Mouse (Mus musculus): ENCODE measurements around the gene Prrg4. TPM values are rescaled to one million over a fixed set of nuclear protein-coding genes. Genes with fewer than 3 reads are reported as not detected.
"Not testable (repeated sequence)": the region's sequence is repeated elsewhere in the genome, so short reads cannot be mapped to it uniquely, and the experiment has no call there.

The Prrg4 gene
- total RNA-seq (2021) = 1 to 10 TPM; 1.5 to 2.0 TPM
- long read RNA-seq, experiment 1 = 0 reads
- long read RNA-seq, experiment 2 = 0 reads

DNA sequence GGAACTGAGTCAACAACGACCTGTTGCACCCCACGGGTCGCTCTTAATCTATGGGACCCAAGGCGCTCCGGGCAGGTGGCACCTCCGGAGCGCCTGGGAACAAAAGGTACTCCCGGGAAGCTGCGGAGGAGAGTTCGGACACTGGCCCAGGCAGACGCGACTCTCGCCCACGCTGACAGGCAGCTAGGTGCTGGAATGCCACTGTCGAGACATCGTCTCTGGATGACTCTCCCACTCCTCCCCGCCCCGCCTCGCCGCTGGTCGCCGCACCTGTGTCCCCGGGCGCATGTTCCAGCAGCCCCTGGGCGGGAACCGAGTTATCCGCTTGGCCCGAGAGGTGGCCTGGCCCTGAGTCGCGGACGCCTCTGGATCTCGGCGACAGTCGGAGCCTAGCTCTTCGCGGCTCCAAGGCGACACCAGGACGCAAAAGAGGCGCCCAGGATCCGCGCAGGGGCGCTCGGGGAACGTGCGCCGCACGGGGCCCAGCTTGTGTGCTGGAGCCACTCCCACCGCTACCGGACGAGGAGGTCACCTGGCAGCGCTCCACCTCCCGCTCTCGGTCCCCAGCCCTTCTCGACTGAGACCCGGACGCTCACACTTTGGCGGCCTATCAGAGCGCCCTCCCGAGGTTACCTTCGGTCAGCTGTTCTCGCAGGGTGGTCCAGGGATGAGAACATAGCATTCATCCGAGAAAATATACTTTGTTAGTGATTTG lies at the start of gene Prrg4:
TSS of gene Prrg4 (minus strand) at position 601 of the 715 bp plus-strand sequence.
- intact Hi-C loops (cut with DNase I) = no loop called here
- DNase-seq = peak; percentile 70 to 75

DNA sequence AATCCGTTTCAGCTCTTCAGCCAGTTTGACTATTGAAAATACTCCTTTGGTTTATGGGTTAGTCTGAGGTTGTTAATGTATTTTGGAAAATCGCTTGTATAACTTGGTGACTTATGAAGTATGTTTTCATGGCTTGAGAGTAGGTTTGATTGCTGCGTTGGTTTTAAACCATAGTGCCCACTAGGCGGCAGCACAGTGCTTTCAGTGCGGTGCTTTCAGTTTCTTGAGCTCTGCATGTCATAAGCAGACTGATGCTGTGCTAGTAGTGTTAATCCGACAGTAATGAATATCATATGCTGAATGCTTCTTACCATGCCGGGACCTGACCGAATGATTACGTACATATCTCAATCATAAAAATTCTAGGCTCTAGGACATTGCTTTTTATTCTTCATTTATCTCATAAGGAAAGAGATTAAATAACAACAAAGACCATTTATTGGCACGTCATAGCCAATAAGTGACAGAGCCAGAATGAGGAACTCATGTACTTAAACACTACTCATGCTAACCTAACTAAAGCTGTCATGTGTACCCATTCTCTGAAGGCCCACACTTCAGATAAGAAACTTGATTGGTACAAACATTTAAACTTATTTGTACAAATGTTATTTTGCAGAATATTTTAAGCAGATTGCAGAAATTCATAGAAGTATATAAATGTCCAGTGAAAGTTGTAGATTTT lies 38.3 kb upstream of the Prrg4 start:
- intact Hi-C loops (cut with DNase I) = loop anchor here (2.0 kb wide), 1 partner anchor 343 kb away; no protein-coding TSS in a partner anchor
- peak; percentile 80 to 84 for DNase-seq

DNA sequence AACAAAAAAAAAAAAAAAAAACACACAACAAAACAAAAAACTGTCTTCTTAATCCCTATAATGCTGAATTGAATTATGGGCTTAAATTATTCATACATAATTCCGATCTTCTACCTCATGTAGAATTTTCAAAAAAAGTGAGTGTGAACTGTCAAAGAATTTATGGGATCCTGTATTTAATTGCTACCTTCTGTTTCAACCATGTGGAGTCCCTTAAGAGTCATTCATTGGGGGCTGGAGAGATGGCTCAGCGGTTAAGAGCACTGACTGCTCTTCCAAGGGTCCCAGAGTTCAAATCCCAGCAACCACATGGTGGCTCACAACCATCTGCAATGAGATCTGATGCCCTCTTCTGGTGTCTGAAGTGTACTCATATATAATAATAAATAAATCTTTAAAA lies 37.7 kb upstream of the Prrg4 start:
- intact Hi-C loops (cut with DNase I); DNase-seq: not testable (repeated sequence)

DNA sequence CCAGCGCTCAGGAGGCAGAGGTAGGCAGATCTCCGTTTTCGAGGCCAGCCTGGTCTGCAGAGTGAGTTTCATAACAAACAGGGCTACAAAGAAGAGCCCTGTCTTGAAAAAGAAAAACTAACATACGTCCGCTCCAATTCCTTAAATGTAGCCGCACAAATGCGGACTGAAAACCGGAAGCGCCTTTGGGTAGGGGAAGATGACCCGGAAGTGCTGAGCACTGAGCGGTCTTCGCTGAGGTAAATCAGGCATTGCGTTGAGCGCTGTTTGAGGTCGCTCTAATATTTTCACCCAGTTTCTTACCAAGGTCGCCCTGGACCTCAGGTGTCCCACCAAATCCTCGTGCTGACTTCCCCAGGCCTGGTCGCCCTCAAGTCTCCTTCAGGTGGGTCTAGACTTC lies 36.4 kb upstream of the Prrg4 start:
- intact Hi-C loops (cut with DNase I) = no loop called here

DNA sequence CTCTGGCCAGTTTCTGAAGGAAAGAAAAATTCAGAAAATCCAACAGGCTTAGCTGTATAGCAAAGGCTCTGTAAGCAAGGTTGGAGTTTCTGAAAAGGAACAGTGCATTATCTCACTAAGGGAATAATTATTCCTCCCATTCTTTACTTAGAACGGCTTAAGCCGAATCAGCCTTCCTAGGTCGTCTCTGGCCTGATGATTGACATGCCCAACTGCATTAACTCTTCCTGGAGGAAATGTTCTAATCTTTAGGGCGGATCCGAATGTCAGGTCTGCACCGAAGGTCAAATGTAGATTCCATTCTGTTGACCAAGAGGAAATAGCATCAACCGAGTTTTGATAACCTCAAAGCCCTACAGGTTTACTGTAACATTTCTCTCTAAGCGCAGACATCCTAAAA lies 29.1 kb upstream of the Prrg4 start:
- intact Hi-C loops (cut with DNase I) = no loop called here
- no peak for DNase-seq

More for the DNA sequence above, 36.4 kb upstream of the Prrg4 start:
- DNase-seq = no peak

DNA sequence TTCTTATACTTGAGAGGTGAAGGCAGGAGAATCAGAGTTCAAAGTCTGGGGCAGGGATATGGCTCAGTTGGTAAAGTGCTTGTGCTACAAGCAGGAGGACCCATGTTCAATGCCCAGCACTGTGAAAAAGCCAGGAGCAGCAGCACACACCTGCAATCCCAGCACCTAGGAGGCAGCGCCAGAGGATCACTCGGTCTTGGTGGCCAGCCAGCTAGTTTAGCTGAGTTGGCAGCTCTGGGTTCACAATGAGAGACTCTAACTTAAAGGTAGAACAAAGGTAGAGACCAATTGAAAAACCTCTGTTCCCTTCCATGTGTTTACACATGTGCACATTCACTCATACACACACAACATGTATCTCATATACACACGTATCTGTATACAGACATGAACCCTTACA lies 19.4 kb upstream of the Prrg4 start:
- intact Hi-C loops (cut with DNase I) = no loop called here

DNA sequence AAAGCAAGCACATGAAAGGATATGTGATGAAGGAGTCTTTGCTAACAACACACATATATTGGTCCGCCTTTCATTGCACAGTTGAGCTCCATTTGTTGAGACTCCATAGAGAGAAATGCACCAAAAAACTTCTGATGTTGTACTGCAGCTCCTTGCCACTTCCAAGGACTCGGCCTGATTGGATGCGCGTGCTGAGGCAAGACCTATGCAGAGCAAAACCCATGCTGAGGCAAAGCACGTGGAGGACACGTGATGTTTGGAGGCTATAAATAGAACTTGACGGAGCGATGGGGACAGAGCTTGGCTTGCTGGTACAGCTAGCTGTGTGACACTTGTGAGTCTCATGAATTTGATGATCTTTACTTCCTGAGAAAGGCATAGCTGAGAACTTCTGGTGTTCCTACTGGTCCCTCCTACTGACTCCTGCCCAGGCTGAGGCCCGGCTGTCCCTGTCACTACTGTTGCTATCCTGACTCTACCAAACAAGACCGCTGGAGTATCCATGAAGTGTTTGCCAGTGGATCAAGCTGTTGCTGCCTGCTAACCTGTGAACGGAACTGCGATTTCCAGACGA lies 17.7 kb upstream of the Prrg4 start, which contains the start of gene Ccdc73:
TSS of gene Ccdc73 (plus strand) at position 524 of the 574 bp plus-strand sequence.
- DNase-seq = peak in 1 of 2 experiments; percentile 11
- intact Hi-C loops (cut with DNase I) = no loop called here

More for the DNA sequence above, 19.4 kb upstream of the Prrg4 start:
- no peak for DNase-seq

DNA sequence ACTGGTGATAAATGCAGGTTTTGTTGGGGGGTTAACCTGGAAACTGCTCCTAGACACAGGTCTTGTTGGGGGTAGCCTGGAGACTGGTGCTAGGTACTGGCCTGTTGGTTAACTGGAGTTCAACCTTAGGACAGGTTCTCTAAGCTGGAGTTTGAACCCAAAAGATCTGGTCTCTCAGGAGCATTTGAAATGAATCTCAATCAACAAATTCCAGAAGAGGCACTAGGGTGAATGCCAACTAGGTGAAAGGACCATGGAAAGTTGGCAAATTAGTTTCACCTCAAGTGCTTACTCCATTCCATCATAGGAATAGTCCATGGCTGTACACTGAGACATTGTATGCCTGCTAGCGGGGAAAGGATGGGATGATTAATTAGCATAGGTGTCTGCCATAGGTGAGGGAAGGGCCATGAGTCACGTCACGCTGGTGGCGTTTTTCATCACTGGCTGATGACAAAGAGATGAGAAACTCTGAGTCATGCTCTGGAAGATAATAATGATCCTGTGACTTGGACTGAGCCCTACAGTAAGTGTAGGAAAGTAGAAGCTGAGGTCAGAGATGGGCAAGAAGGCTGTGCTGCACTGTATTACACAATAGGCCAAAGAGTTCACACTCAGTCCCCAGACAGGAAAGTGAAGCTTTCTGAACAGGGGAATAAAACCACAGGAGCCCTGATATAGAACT lies 14.6 kb upstream of the Prrg4 start:
- intact Hi-C loops (cut with DNase I) = no loop called here
- DNase-seq = no peak

DNA sequence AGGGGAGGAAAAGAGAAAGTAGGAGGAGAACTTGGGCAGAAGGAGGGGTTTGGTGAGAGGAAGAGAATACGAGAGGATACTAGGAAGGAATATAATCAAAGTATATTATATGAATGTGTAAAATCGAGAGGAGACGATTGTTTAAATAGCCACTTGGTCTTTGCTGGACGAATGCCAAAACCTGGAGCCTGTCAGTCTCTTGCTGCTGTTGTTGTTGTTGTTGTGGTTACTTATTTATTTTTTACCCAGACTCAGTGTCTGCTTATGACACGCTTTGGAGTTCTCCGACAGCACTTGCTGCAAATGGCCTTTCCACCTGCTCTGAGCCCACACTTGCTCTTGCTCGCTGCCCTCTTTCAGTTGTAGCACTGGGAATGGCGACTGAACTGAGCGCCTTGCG lies 10.8 kb upstream of the Prrg4 start:
- no peak for DNase-seq
- intact Hi-C loops (cut with DNase I) = no loop called here

DNA sequence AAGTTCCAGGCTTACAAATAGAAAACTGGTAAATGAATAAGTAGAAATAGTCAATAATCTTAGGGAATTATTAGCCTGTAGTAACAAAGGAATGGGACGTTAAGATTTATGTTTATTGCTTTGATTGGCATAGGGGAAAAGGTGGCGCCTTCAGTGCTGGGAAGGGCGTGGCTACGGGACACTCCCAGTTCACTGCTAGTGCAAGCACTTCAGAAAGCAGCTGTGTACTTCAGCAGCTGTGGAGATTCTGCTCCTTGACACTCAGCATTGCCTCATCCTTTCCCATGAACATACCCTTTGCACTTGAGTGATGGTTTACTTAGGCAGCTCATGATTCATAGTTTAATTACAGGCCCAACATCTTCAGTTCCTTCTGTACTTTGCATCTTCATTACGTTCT lies 9.4 kb upstream of the Prrg4 start:
- no peak for DNase-seq
- intact Hi-C loops (cut with DNase I) = no loop called here

DNA sequence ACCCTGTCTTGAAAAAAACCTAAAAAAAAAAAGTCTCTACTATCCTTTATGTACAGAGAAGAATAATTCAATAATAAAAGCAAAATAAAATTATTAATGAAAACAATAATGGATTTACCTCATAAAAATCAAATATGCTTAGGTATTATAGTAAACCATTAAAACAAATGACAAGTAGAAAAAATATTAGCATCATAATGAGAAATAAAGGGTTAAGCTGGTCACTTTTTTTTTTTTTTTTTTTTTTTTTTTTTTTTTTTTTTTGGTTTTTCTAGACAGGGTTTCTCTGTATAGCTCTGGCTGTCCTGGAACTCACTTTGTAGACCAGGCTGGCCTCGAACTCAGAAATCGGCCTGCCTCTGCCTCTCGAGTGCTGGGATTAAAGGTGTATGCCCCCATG lies 8.4 kb upstream of the Prrg4 start:
- not testable (repeated sequence) for DNase-seq

DNA sequence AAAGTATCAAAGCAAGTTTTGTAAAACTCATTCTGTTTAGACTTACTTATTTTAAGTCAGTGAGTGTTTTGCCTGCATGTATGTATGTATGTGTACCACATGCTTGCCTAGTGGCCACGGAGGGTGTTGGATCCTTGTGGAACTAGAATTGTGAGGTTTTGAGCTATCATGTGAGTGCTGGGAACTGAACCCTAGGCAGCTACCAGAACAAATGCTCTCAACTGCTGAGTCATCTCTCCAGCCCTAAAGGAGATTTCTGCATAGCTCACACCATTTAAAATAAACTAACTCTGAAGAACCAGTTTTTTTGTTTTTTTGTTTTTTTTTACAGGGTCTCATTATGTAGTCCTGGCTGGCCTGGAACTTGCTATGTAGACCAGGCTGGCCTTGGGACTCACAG lies 6.5 kb upstream of the Prrg4 start:
- no peak for DNase-seq
- intact Hi-C loops (cut with DNase I) = no loop called here

More for the DNA sequence above, 8.4 kb upstream of the Prrg4 start:
- intact Hi-C loops (cut with DNase I) = not testable (repeated sequence)

DNA sequence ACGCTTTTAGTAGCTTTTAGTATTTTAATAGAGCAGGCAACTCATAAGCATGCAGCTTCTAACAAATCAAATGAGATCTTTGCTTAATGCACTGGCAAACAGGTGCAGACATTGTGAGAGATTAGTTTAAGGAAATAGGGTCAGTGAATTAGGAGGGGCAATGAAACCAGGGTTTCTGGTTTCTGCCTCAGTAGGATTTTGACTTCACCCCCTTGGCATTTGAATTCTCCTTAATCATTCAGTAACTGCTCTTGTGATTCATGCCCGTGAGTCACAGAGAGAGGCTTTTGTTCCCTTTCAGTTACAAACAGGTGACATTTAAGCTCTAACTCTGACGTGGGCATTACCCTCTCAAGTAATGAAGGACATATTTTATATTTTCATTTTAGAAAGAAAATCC lies 6.1 kb upstream of the Prrg4 start:
- intact Hi-C loops (cut with DNase I) = no loop called here
- no peak for DNase-seq

DNA sequence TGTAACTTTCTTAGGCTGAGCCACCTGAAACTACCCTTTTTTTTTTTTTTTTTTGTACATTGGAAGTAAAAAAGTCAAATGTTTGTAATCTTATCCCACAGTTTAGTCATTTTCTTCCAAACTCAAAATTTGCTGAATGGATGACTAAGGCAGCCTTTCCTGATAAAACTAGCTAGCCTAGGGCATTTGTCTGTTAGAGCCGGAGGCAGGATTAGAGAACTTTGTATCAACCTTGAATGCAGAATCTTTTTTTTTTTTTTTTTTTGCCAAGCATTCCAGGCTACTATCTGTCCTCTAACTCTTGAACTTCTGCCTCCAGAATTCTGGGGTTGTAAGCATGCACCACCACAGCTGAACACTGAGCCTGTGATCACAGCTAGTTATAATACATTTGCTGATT lies 5.2 kb upstream of the Prrg4 start:
- intact Hi-C loops (cut with DNase I) = no loop called here
- no peak for DNase-seq

DNA sequence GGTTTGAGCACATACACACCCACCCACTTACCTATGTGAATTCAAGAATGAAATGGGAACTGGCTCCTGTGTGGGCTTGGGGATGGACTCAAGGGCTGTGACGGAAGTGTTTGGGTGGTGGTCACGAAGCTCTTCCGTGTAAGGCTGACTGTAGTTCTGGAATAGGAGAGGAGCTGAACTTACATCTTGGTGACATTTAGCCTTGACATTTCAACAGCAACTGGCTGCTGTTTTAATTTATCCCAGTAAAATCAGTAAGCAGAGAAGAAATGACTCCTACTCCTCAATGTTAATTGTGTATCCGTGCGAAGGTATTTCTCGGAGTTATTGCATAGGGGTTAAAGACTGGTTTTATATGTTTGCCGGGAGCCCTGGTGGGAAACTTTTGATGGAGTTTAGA lies 2.9 kb upstream of the Prrg4 start:
- intact Hi-C loops (cut with DNase I) = no loop called here
- DNase-seq = no peak

DNA sequence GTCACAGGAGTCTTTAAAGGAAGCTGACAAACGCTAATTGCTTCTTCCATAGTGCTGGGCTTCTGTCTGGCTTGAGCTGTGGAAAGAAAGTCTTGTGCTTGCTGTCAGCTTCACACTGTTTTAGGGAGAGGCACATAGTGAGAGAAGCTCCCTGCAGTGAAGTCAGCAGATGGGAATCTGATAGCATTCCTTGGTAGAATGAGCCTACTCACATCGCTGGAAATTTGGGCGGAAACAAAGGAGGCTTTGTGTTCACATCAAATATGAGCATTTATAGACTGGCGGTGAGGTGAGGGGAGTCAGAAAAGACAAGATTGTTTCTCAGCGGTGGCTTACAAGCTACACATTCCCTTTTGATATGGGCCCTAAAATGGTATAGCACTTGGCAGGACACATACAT lies 2.0 kb upstream of the Prrg4 start:
- no peak for DNase-seq
- intact Hi-C loops (cut with DNase I) = no loop called here

DNA sequence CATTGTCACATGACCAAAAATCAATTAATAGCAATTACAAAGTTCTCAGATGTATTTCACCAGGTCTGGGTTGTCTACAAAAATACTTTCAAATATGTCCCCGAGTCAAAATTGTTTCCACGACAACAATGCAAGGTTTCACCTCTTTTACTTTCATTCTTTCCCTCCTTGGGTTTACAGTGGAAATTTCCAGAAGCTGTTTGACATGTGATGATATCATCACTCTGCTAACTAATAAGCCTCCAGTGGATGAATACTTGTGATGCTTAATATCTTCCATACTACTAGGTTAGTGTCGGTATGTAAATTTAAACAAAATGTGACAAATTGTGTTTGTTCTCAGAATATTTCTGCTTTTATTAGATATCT lies 299 bp upstream of the Prrg4 start:
- DNase-seq = no peak
- intact Hi-C loops (cut with DNase I) = no loop called here

DNA sequence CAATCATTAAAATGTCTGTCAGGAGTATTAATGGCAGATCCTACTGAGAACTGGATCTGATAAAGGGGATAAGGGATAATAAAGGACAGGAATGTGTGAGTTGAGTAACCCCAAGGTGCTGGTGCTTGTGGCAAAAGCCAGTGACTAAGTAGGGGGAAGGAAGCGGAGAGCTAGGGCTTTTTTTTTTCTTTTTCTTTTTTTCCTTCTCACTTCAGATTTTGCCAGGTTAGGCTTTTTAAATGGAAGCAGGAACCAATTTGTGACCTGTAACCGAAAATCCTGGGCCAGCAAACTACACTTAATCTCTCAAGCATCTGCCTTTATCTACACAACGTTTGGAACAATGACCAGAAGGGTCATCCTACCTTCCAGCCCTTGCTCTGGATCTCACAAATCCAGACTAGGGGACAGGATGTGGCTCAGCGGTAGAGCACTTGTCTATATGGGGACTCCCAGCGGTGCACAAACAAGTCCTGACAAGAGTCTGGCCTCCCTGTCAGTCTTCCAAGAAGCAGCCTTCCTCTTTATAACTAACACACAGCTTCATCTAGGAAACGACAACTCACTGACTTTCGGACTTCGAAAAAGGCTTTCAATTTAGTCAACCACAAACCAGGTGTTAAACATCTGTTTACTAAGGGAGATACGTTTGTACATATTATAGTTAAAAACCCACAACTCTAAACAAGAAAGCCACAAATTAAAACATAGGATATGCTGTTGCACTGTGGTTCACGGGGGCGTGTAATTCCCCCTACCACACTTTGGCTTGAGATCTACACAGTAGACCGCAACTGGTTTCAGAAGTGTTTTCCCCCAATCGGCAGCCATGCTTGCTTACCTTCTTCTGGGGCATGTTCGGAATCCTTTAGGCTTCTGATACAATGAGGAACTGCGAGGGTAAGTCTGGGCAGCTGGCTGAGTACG lies 1.2 kb downstream of the Prrg4 start:
- DNase-seq = peak; percentile 2
- intact Hi-C loops (cut with DNase I) = no loop called here

DNA sequence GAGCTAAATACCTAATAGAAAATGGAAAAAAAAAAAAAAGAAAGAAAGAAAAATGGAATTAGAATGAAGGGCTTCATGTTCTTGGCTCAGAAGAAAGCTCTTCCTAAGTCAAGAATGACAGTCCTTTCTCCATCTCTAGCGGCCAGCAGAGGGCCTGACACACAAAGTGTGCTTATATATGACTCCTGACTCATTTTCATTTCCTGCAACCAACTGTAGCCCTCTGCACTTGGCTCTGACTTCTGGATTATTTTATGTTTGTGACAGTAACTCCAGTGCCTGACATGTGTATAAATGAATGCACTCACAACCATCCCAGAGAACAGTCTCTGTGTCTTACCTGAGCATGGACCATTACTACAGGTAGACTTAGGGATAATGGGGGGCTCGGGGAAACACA lies 2.0 kb downstream of the Prrg4 start:
- DNase-seq = peak; percentile 8 to 26
- intact Hi-C loops (cut with DNase I) = no loop called here
